Mouse (Mus musculus): ENCODE results near the gene Erp29. TPM values are rescaled to one million over a fixed set of nuclear protein-coding genes. Genes with fewer than 3 reads are reported as not detected.

Gene Erp29
- total RNA-seq, 2 experiments from 2014 or later = 50.3 to 141 TPM

- no peak for ATAC-seq (replicated peaks; ENCODE audit: low FRiP score, poor library complexity, severe bottlenecking)
Measured at GRCm38 (mm10) chr5:121451203-121451602, 1.1 kb downstream of the Erp29 start.

- ATAC-seq (replicated peaks; ENCODE audit: low FRiP score, poor library complexity, severe bottlenecking) = no peak
Measured at GRCm38 (mm10) chr5:121450476-121450875, 1.8 kb downstream of the Erp29 start.

DNA sequence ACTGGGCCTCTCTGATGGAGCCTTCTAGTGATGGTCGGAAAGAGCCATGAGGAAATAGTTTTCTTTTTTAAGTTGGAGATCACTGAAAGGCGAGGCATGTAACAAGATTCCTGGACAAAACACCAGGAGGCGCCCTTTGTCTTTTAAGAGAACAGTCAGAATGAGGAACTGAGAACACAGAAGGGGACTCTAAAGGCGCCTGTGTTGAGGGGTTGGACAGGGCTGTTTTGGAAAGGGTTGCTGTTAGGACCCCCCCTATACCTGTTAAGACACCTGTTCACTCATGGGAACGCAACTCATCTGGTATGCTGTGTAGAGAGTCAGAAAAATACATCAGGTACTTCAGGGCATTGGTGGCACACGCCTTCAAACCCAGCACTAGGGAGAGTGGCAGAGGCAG, 2.3 kb downstream of the Erp29 start:
- 0 out of 2 replicates have a peak, but pooled peaks have one; percentile 15 for ATAC-seq (replicated peaks; ENCODE audit: low FRiP score, poor library complexity, severe bottlenecking)

GRCm38 (mm10) chr5:121448450-121448849, 3.9 kb downstream of the Erp29 start:
- no peak for ATAC-seq (replicated peaks; ENCODE audit: low FRiP score, poor library complexity, severe bottlenecking)

DNA sequence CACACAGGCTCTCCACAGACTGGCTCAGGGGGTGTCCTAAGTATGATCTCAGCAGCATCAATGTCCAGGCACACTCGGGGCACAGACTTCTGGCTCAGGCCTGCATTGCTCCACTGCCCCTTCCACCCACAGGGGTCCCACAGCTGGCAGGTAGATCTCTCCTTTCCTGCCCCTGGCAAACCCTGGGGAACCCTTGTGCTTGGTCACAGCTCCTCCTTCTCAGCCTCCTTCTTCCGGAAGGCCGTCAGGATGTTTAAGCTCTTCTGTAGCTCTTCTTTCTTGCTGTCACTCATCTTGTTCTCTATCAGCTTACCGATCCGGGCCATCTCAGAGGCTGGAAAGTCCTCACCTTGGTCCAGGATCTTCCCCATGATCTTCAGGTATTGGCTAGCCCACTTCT, 7.4 kb downstream of the Erp29 start:
- ATAC-seq (replicated peaks; ENCODE audit: low FRiP score, poor library complexity, severe bottlenecking) = no peak

GRCm38 (mm10) chr5:121443548-121443947, 8.8 kb downstream of the Erp29 start:
- ATAC-seq (replicated peaks; ENCODE audit: low FRiP score, poor library complexity, severe bottlenecking) = peak; percentile 70

DNA sequence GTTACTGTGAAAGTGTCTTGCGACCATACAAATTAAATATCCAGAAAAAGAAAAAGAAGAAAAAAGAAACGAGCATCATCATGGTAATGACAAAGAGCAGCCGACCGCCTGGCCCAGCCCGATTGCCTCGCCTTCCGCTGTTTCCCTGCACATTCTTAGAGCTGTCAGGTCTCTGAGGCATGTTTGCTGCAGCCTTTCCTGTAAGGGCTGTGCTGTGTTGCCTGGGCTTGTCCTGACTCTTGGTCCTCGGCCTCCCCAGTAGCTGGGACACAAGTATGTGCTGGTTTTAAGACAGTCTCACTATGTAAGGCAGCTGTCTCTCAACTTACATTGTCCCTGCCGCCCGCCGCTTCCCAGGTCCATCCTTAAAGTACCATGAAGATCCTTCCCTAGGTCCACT, 13.6 kb downstream of the Erp29 start:
- no peak for ATAC-seq (replicated peaks; ENCODE audit: low FRiP score, poor library complexity, severe bottlenecking)

GRCm38 (mm10) chr5:121438131-121438530, 14.2 kb downstream of the Erp29 start:
- no peak for ATAC-seq (replicated peaks; ENCODE audit: low FRiP score, poor library complexity, severe bottlenecking)

DNA sequence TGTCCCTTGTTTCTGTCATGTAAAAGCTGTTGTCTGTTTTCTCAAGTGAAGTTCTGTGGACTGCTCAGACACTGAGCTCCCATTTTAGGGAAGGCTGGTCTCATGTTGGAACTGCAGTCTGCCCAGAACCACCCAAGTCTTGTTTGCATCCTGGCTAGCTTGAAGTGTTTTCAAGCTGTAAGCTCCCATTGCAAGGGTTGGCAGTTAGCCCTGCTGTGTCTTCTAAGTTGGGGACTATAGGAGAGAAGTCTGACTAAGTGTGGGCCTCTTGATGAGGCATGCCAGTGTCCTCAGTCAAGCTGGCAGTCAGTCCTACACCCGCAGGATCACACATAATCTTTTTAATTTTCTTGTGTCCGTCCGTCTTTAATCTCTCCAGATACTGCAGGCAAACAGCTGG, 23.4 kb downstream of the Erp29 start:
- ATAC-seq (replicated peaks; ENCODE audit: low FRiP score, poor library complexity, severe bottlenecking) = no peak

DNA sequence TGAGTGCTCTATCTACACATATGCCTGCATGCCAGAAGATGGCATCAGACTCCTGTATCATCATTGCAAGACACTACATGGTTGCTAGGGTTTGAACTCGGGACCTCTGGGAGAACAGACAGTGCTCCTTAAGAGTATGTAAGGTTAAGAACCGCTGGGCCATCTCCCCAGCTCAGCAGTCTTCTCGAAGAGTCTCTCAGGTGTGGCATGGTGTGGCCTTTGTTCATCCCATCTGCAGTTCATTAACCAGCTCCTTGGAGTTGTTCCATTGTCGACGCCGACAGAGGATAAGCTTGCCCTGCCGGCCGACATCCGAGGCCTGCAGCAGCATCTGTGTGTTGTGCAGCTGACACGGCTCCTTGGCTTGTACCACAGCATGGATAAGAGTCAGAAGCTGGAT, 29.0 kb downstream of the Erp29 start:
- ATAC-seq (replicated peaks; ENCODE audit: low FRiP score, poor library complexity, severe bottlenecking) = no peak

DNA sequence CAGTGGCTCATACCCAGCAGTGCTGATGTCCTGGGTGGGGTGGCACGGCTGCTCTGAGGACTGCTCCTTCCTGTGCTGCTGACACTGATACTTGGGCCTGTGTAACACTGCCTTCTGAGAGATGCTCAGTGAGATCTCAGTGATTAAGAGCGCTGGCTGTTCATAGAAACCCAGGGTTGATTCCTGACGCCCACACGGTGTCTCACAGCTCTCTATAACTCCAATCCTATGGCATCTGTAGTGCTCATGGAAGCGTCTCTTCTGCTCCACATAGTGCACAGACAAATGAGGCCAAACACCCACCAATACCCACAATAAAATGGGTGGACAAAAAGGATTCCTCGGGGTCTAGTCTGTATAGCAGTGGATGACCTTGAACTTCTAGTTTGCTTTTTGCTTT, 29.5 kb downstream of the Erp29 start:
- no peak for ATAC-seq (replicated peaks; ENCODE audit: low FRiP score, poor library complexity, severe bottlenecking)

DNA sequence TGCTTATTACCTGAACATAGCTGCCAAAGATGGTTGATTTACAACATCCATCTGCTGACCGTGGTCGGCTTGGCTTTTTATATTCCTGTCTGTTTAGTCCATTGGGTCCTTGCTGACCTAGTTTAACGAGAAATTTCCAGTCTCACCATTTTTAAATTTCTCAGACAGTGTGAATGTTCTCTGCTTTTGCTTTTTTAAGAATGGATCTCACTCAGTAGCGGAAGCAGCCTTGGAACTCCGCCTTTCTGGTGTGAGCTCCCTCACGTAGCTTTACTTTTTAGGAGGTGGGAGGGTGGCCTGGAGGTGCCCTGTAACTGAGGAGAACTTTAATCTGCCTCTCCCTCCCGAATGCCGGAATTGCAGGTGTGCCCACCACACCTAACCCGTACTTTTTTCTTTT, 31.6 kb downstream of the Erp29 start:
- no peak for ATAC-seq (replicated peaks; ENCODE audit: low FRiP score, poor library complexity, severe bottlenecking)

GRCm38 (mm10) chr5:121410975-121411374, 41.3 kb downstream of the Erp29 start:
- no peak for ATAC-seq (replicated peaks; ENCODE audit: low FRiP score, poor library complexity, severe bottlenecking)

DNA sequence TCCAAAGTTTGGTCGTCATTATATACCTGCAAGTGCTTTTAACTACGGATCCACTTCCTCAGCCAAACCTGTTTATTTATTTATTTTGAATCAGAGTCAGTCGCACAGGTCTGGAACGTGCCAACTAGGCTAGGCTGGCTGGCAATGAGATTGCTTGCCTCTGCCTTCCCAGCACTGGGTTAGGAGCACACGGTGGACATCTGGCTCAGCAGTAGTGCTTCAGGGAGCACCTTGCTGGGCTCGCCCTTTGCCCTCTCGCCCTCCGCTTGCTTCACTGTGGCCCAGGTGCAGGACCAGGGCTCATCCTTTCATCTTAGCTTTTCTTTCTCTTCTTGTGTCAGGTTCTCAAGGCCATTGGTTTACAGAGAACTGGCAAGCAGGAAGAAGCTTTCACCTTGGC, 44.5 kb downstream of the Erp29 start:
- no peak for ATAC-seq (replicated peaks; ENCODE audit: low FRiP score, poor library complexity, severe bottlenecking)

DNA sequence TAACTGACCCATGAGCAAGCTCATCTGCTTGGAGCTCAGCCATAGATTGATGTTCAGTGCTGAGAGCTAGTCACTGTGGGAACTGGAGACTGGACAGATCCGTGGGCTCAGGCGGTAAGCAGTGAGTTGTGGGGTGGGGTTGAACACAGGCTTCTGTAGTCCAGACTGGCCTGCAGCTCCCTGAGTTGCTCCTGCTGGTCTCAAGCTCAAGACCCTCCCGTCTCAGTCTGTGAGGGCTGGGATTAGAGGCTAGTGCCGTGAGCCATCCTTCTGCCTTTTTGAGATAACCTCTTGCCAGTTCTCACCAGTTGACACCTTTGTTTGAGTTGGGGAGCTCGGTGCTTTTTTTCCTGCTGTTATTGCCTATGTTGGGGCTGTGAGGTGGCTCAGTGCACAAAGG, 51.5 kb downstream of the Erp29 start:
- ATAC-seq (replicated peaks; ENCODE audit: low FRiP score, poor library complexity, severe bottlenecking) = no peak

- ATAC-seq (replicated peaks; ENCODE audit: low FRiP score, poor library complexity, severe bottlenecking) = no peak
Measured at GRCm38 (mm10) chr5:121400064-121400463, 52.2 kb downstream of the Erp29 start.

DNA sequence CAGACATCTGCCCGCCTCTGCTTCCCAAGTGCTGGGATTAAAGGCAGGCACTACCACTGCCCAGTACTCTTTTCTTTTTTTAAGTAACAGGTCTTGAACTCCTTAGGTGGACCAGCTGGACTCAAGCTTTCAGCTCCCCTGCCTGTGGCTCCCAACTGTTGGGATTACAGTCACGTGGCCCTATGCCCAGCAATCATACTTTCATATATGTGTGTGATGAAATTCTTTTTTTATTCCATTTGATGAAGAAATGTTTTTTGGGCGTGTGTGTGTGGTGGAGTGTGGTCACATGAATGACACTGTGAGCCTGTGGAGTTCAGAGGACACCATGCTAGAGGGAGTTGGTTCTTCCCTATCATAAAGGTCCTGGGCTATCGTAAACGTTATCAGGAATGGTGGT, 52.8 kb downstream of the Erp29 start:
- no peak for ATAC-seq (replicated peaks; ENCODE audit: low FRiP score, poor library complexity, severe bottlenecking)

DNA sequence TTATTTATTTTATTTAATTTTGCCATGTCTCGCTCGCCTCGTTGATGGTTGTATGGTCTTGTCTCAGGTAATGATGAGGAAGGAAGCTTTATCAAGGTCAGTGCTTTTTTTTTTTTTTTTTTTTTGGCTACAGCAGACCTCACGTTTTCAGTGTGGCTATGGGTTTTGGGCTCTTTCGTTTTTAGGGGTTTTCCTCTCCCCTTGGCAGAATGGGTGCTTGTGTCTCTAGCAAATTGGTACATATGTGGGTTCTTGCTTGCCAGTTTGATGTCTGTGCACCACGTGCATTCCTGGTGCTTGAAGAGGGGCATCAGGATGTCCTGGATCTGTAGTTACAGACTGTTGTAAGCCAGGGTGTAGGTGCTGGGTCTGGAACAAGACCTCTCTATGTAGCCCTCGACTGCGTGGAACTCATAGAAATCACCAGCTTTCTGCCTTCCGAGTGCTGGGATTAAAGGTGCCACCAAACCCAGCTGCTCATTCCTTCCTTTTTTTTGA, 53.3 kb downstream of the Erp29 start:
- no peak for ATAC-seq (replicated peaks; ENCODE audit: low FRiP score, poor library complexity, severe bottlenecking)

- ATAC-seq (replicated peaks; ENCODE audit: low FRiP score, poor library complexity, severe bottlenecking) = peak; percentile 28
Measured at GRCm38 (mm10) chr5:121398146-121398964, 54.0 kb downstream of the Erp29 start.

GRCm38 (mm10) chr5:121397187-121398145, 54.8 kb downstream of the Erp29 start, which contains the start of gene Naa25:
Gene Naa25 (plus strand): TSS chr5:121397936.
- peak; percentile 95 for ATAC-seq (replicated peaks; ENCODE audit: low FRiP score, poor library complexity, severe bottlenecking)

GRCm38 (mm10) chr5:121395621-121396020, 56.7 kb downstream of the Erp29 start:
- ATAC-seq (replicated peaks; ENCODE audit: low FRiP score, poor library complexity, severe bottlenecking) = no peak

Data from erythroid progenitor cell, adult 5-6 weeks (primary cell).